Mouse (Mus musculus) embryonic facial prominence, embryonic 15.5 days (tissue): ENCODE measurements around the gene Abcb8. TPM values are rescaled to one million over a fixed set of nuclear protein-coding genes. Genes with fewer than 3 reads are reported as not detected.
A peak's percentile ranks its signal among the peaks of the same experiment; 100 is the strongest.

Source experiments
- ATAC-seq: fragments of 200-750 bp; cut with Nextera tagmentation; 2 replicates; pipeline ENCODE4 v1.8.0; 2017; ENCODE audit warnings: low read depth, moderate TSS enrichment; ENCODE audit not compliant: insufficient number of reproducible peaks, low FRiP score, low TSS enrichment
- H3K27ac ChIP-seq: fragments of 300-500 bp; sonication (generic); replicated peaks from 2 replicates; pipeline ENCODE4 v1.5.1; 2015; ENCODE audit warnings: mild to moderate bottlenecking, inconsistent platforms
- H3K27me3 ChIP-seq: fragments of 300-500 bp; sonication (generic); 2 replicates; pipeline ENCODE4 v1.6.1; 2015; ENCODE audit warnings: inconsistent platforms
- H3K36me3 ChIP-seq: fragments of 300-500 bp; sonication (generic); 2 replicates; pipeline ENCODE4 v1.6.1; 2015; ENCODE audit warnings: mild to moderate bottlenecking, inconsistent platforms
- H3K4me1 ChIP-seq: fragments of 300-500 bp; sonication (generic); 2 replicates; pipeline ENCODE4 v1.6.1; 2015; ENCODE audit warnings: inconsistent platforms
- H3K4me2 ChIP-seq: fragments of 300-500 bp; sonication (generic); replicated peaks from 2 replicates; pipeline ENCODE4 v1.6.1; 2015; ENCODE audit warnings: mild to moderate bottlenecking, inconsistent platforms
- H3K4me3 ChIP-seq: fragments of 300-500 bp; sonication (generic); replicated peaks from 2 replicates; pipeline ENCODE4 v1.5.1; 2015; ENCODE audit warnings: mild to moderate bottlenecking, inconsistent platforms
- H3K9ac ChIP-seq: fragments of 300-500 bp; sonication (generic); 2 replicates; pipeline ENCODE4 v1.6.1; 2015; ENCODE audit warnings: inconsistent platforms
- H3K9me3 ChIP-seq: fragments of 300-500 bp; sonication (generic); replicated peaks from 2 replicates; pipeline ENCODE4 v1.6.1; 2016; ENCODE audit warnings: inconsistent platforms
- whole genome bisulfite sequencing: fragments of 180-500 bp; shearing (Covaris S2); methylation state at CpG from one replicate; pipeline ENCODE4 v1.1.7; 2015; 5-methylcytosine and 5-hydroxymethylcytosine counted together
- polyA plus RNA-seq: library from polyadenylated mRNA; unstranded; fragments of >200 nt; fragmentation: Nextera tagmentation; extraction: Ambion mirVana; gene quantifications from 2 replicates; pipeline ENCODE4 v1.2.1, GENCODE M21; 2015

The Abcb8 gene
- polyA plus RNA-seq, 1 experiment from 2014 or later = 47.0 TPM

DNA sequence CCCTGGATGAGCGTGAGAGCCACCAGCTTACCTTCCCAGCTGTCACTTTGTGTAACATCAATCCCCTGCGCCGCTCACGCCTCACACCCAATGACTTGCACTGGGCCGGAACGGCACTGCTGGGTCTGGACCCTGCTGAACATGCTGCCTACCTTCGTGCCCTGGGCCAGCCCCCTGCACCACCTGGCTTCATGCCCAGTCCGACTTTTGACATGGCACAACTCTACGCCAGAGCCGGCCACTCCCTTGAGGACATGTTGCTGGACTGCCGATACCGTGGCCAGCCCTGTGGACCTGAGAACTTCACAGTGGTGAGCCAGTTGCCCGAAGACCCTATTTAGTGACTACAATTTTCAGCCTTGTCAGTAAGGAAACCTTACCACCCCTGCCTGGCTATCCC lies 20.5 kb downstream of the Abcb8 start:
- Histone ChIP-seq H3K27me3 (no peaks in the 10 kb centered on the region), H3K4me2 (no peak overlapping the region), H3K36me3 (peaks cover 1% of the 10 kb centered on the region), H3K9me3 (no peaks in the 10 kb centered on the region), H3K4me3 (no peak overlapping the region), H3K27ac (no peak overlapping the region), H3K4me1 (peaks cover 28% of the 10 kb centered on the region), H3K9ac (no peak overlapping the region)
- no peak for ATAC-seq
- 73% methylated on average over 13 of the region's 13 CpGs for WGBS

DNA sequence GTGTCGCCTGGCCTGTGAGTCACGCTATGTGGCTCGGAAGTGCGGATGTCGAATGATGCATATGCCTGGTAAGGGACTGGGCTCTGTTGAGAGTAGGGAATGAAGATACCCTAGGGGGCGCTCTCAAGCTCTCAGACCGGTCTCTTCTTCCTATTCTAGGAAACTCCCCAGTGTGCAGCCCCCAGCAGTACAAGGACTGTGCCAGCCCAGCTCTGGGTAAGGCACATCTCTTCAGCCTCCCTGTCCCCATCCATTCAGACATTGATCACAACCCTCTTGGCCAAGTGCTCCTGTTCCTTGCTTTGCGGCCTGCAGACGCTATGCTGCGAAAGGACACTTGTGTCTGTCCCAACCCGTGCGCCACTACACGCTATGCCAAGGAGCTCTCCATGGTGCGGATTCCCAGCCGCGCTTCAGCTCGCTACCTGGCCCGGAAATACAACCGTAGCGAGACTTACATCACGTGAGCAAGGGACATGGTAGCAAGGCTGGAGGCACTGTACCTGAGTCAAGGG lies 22.8 kb downstream of the Abcb8 start:
- Histone ChIP-seq H3K4me1 (peaks cover 28% of the 10 kb centered on the region), H3K36me3 (peaks cover 25% of the 10 kb centered on the region), H3K4me3 (no peak overlapping the region), H3K9ac (no peak overlapping the region), H3K9me3 (no peaks in the 10 kb centered on the region), H3K27ac (no peak overlapping the region), H3K4me2 (peak overlapping the region; percentile 28), H3K27me3 (no peaks in the 10 kb centered on the region)
- ATAC-seq = peak; percentile 8; the same call in 1 of the 2 replicates
- 3% methylated on average over 21 of the region's 21 CpGs for WGBS

DNA sequence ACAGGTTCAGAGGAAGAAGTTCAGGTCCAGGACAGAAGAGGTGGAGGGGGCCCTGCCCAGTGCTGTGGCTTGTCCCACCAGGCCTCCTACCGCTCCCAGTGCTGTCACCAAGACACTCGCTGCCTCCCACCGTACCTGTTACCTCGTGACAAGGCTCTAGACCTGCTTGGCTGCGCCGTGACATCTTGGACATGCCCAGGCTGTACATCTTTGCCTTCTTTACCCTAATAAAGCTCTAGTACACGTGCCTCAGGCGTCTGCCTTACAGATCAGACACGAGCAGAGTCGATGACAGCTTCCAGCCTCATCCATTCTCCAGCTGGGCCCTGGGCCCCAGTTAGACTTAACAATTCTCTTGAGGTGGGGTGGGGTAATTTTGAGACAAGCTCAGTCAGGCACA lies 24.1 kb downstream of the Abcb8 start:
- WGBS = 75% methylated on average over 10 of the region's 10 CpGs
- no peaks in the 10 kb centered on the region for H3K27me3 ChIP-seq
- no peak overlapping the region for H3K4me3 ChIP-seq
- no peak overlapping the region for H3K9ac ChIP-seq
- H3K4me1 ChIP-seq = peaks cover 32% of the 10 kb centered on the region
- H3K9me3 ChIP-seq = no peaks in the 10 kb centered on the region
- no peak for ATAC-seq
- H3K27ac ChIP-seq = no peak overlapping the region
- H3K4me2 ChIP-seq = no peak overlapping the region
- H3K36me3 ChIP-seq = peaks cover 25% of the 10 kb centered on the region

DNA sequence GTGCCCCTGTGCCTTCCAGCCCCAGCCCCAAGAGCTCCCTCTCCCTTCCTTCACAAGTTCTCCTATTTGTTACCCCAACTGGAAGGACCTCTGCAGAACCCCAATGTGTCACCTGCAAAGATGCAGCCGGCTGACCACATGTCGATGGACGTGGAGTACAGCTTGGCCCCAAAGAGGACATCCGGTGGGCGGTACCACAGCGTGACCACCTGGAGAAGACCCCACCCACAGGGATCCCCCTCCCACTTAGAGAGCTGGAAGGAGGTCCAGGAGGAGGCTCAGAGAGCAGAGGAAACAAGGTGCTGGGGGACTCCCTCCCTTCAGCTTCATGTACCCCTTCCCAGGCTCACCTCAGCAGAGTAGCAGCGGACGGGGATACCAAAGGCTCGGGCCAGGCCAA lies 26.9 kb downstream of the Abcb8 start:
- no peak for ATAC-seq
- peaks cover 25% of the 10 kb centered on the region for H3K36me3 ChIP-seq
- no peak overlapping the region for H3K4me3 ChIP-seq
- H3K27ac ChIP-seq = no peak overlapping the region
- H3K4me1 ChIP-seq = peaks cover 30% of the 10 kb centered on the region
- WGBS = 85% methylated on average over 9 of the region's 9 CpGs
- H3K4me2 ChIP-seq = no peak overlapping the region
- no peaks in the 10 kb centered on the region for H3K9me3 ChIP-seq
- H3K9ac ChIP-seq = no peak overlapping the region
- no peaks in the 10 kb centered on the region for H3K27me3 ChIP-seq

DNA sequence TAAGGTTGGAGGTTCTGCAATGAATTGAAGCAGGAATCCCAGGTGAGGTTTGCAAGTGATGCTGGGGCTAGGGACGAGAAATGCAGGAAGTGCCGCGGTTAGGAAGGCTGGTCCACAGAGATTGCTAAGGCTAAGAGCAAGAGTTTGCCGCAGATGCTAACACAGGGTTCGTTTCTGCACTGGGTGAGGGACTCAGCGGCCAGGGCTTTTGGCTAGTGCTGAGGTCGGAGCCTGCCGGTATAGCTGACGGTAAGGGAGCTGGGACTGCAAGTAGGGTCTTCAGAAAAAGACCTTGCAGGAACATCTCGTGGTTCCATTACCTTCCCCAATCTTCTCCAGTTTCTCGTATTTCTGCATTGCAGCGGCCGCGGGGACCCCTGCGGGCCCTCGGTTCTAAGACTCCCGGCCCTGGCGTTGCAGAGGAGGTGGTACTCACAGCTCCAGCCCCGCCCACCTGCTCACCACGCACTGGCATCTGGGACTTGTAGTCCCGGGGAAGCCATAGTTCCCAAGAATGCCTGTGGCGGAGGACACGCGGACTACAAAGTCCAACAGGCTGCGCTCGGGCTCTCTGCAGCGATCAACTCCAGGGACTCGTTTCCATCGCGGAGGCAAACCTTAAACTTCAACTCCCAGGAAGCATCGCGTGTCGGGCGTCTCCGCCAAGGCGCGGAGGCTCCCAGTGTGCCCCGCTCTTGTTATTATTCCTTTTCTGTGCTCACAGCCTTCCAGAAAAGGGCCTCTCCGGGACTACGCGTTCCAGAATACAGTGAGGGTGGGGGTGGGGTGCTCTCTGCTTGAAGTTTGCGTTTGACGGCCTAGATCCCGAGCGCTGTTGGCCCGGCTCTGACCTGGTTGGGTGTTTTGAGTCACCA lies 29.9 kb downstream of the Abcb8 start, which contains the start of the genes Cdk5 and Slc4a2:
Gene Cdk5, minus strand, starts transcription at position 402 of the 875 bp plus-strand sequence.
Gene Slc4a2, plus strand, starts transcription at position 709 of the 875 bp plus-strand sequence.
- peak within 1 kb of the TSS; percentile 59 for H3K4me3 ChIP-seq
- no peaks in the 10 kb centered on the region for H3K27me3 ChIP-seq
- peak within 1 kb of the TSS; percentile 65 for H3K9ac ChIP-seq
- peaks cover 47% of the 10 kb centered on the region for H3K4me1 ChIP-seq
- H3K9me3 ChIP-seq = no peaks in the 10 kb centered on the region
- under 1% methylated on average over 46 of the region's 46 CpGs for WGBS
- peak within 1 kb of the TSS; percentile 84 for H3K4me2 ChIP-seq
- ATAC-seq = peak; percentile 93
- H3K27ac ChIP-seq = peak within 1 kb of the TSS; percentile 93
- peaks cover 25% of the 10 kb centered on the region for H3K36me3 ChIP-seq

DNA sequence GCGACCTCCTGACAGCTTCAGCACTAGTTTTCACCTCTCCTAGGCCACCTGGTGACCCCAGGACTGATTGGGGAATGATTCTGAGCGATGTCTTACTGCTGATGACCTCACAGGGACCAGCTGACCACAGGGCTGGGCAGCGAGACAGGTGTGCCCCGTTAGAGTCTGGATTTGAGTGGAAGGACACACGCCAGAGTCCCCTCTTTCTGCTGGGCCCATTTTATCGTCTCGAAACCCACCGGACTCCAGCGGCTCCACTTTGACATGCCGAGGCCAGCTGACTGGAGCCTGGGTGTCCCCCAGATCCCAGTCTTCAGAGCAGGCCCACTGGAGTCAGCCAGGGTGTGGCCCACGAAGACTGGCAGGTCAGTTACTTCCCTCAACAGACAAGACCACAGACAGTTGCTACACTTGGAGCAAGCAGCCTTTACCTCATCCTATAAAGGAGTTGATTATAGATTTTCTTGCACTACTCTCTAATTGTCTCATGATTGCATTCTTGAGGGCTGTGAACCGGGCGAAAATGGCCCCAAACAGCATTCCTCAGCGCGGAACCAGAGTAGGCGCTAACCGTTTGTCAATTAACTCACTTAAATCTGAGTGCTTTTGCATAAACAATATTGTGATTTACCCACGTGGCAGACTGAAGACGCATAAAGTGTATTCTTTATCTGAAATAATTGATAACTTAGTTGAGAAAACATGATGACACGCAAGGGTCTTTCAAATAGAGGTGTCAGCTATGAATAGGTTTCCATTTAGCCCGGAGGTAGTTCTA lies 30.7 kb downstream of the Abcb8 start:
- no peaks in the 10 kb centered on the region for H3K9me3 ChIP-seq
- H3K4me1 ChIP-seq = peaks cover 51% of the 10 kb centered on the region
- peak; percentile 3; the same call in 1 of the 2 replicates for ATAC-seq
- peaks cover 25% of the 10 kb centered on the region for H3K36me3 ChIP-seq
- H3K27me3 ChIP-seq = no peaks in the 10 kb centered on the region
- WGBS = 9% methylated on average over 21 of the region's 21 CpGs
- H3K27ac ChIP-seq = peak overlapping the region; percentile 93
- peak overlapping the region; percentile 84 for H3K4me2 ChIP-seq
- H3K9ac ChIP-seq = peak overlapping the region; percentile 49
- H3K4me3 ChIP-seq = peak overlapping the region; percentile 59

DNA sequence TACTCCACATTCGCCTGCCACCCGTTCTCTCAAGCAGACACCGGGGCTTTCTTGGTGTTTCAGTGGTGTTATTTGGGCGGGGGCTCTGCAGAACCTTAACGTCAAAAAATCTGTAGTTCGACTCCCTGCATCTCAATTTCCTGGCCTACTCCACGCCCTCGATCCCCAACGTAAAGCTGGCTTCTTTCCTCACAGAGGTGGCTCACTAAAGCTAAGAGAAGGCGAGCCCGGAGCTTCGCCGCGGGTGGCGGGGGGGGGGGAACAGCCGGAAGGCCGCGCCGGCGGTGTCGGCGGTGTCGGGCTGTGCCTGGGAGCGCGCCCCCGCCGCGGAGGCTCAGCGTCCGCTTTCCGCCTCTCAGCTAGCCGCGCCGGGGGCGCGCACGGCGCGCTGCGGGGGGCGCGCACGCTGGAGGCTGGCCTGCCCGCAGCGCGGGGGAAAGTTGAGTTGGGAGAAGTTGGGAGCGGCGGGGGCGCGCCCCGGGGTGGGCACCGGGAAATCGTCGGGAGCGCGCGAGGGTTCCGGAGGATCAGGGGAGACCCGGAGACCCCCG lies 31.5 kb downstream of the Abcb8 start:
- Histone ChIP-seq H3K4me2 (peak overlapping the region; percentile 84), H3K9me3 (no peaks in the 10 kb centered on the region), H3K9ac (peak overlapping the region; percentile 49), H3K27ac (peak overlapping the region; percentile 93), H3K4me1 (peaks cover 51% of the 10 kb centered on the region), H3K4me3 (peak overlapping the region; percentile 59), H3K36me3 (peaks cover 25% of the 10 kb centered on the region), H3K27me3 (no peaks in the 10 kb centered on the region)
- peak; percentile 41; the same call in 1 of the 2 replicates for ATAC-seq
- WGBS = under 1% methylated on average over 58 of the region's 60 CpGs

DNA sequence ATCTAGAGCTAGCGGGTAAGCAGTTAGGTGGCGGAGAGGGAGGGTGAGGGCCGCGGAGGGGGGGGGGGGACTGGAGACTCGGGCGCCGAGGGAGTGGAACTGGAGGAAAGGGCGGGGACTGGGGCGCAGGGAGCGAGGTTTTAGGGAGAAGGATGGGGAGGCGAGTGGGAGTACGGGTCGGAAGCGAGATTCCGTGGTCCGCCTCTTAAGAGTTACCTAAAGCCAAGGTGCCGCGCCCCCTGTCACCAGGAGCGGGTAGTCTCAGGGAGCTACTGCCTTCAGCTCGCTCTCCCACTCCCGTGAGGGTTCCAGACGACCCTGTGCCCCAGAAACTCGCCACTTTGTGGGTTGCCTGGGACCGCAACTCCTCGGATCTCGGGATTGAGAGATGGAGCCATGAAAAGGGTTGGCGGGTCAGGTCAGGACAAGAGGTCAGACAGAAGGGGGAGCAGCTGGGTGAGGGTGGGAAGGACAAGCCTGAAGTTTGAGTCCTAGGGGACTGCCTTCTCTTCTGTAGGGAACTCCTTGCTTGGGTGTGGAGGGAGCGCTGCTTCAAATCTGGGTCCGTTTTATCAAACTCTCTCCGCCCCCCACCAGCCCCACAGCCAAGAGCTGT lies 32.1 kb downstream of the Abcb8 start:
- Histone ChIP-seq H3K36me3 (peaks cover 25% of the 10 kb centered on the region), H3K27me3 (no peaks in the 10 kb centered on the region), H3K9ac (peak overlapping the region; percentile 49), H3K9me3 (no peaks in the 10 kb centered on the region), H3K4me1 (peaks cover 51% of the 10 kb centered on the region), H3K4me2 (peak overlapping the region; percentile 84), H3K4me3 (peak overlapping the region; percentile 59), H3K27ac (peak overlapping the region; percentile 93)
- ATAC-seq = no peak
- WGBS = under 1% methylated on average over 26 of the region's 30 CpGs

DNA sequence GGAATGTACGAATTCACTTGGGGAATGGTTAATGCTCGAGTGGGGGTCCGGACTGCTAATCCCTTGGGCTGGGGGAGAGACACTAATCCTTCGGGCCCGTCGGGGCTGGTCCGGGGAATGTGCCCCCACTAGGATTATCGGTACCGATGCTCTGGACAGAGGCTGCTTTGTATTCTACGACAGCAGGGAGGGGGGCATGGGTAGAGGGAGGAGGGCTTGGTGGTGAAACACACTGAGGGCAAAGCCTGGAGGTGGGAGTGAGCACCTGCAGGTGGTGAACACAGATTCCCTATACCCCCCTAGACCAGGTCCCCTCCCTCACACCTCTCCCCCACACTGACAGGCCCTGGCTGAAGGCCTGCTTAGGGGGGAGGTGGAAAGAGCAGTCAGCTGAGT lies 32.6 kb downstream of the Abcb8 start:
- peak overlapping the region; percentile 93 for H3K27ac ChIP-seq
- WGBS = 1% methylated on average over 10 of the region's 10 CpGs
- no peak for ATAC-seq

DNA sequence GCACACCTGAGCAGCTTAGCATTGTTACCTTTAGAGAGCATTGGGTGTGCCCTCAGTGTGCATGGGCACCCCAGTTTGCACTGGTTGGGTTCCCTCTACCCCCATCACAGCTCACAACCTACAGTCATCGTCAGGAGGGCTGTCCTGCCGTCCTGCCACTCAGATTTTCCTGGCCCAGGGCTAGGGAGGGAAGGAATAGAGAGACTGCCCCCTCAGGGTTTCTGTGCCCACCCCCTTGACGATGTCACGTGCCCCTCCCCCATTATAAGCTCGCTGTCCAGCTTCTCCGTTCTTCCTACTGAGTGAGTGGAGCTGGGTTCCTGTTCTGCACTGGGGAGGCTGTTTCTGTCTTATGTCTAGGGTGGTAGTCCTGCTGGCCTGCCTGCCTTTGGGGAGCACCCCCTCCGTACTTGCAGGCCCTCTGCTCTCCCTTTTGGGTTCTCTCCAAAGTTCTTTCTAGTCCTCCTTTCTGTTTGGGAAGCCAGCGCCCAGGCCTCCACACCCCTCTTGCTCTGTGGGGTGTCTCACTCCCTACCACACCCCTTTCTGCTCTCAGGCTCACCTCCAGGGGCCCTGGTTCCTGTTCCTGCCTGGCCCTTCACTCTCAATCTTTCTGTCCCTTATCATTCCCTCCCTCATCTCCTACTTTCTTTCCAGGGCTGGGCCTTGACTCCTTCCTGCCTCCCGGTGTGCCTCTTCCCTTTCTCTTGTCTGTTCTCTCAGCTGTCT lies 33.3 kb downstream of the Abcb8 start:
- no peak overlapping the region for H3K27ac ChIP-seq
- no peaks in the 10 kb centered on the region for H3K27me3 ChIP-seq
- WGBS = 12% methylated on average over 9 of the region's 9 CpGs
- no peak for ATAC-seq
- H3K4me2 ChIP-seq = peak overlapping the region; percentile 84
- peaks cover 28% of the 10 kb centered on the region for H3K36me3 ChIP-seq
- H3K4me3 ChIP-seq = peak overlapping the region; percentile 59
- peaks cover 51% of the 10 kb centered on the region for H3K4me1 ChIP-seq
- H3K9me3 ChIP-seq = no peaks in the 10 kb centered on the region
- H3K9ac ChIP-seq = no peak overlapping the region

More for the DNA sequence above, 32.6 kb downstream of the Abcb8 start:
- Histone ChIP-seq H3K27me3 (no peaks in the 10 kb centered on the region), H3K4me2 (peak overlapping the region; percentile 84), H3K4me1 (peaks cover 51% of the 10 kb centered on the region), H3K4me3 (peak overlapping the region; percentile 59), H3K9ac (peak overlapping the region; percentile 49), H3K36me3 (peaks cover 25% of the 10 kb centered on the region), H3K9me3 (no peaks in the 10 kb centered on the region)
